Mouse (Mus musculus) kidney, adult 2 months (tissue): ENCODE data around the gene Cd44. TPM values are rescaled to one million over a fixed set of nuclear protein-coding genes. Genes with fewer than 3 reads are reported as not detected.

Experiments used
- DNase-seq: peaks from one replicate; pipeline ENCODE4 v3.0.0; 2021
- H3K27ac ChIP-seq: fragments of 200-500 bp; 2 replicates; pipeline ENCODE4 v1.5.1; 2012; ENCODE audit warnings: low read depth, low read length, control low read depth, inconsistent platforms; ENCODE audit not compliant: insufficient read depth
- H3K27me3 ChIP-seq: fragments of 200-500 bp; replicated peaks from 2 replicates; pipeline ENCODE4 v1.6.1; 2012; ENCODE audit warnings: mild to moderate bottlenecking, moderate library complexity, low read length, inconsistent platforms; ENCODE audit not compliant: control insufficient read depth, insufficient read depth
- H3K36me3 ChIP-seq: fragments of 200-500 bp; 2 replicates; pipeline ENCODE4 v1.6.1; 2012; ENCODE audit warnings: mild to moderate bottlenecking, moderate library complexity, low read length, inconsistent platforms; ENCODE audit not compliant: control insufficient read depth, insufficient read depth
- H3K4me1 ChIP-seq: fragments of 200-500 bp; 2 replicates; pipeline ENCODE4 v1.6.1; 2011; ENCODE audit warnings: low read length; ENCODE audit not compliant: control insufficient read depth, insufficient read depth
- H3K4me3 ChIP-seq: fragments of 200-500 bp; 2 replicates; pipeline ENCODE4 v1.5.1; 2011; ENCODE audit warnings: mild to moderate bottlenecking, low read depth, low read length, control low read depth; ENCODE audit not compliant: insufficient read depth
- CTCF ChIP-seq: fragments of 200-500 bp; conservative IDR thresholded peaks from 2 replicates; pipeline ENCODE4 v1.5.1; 2011; ENCODE audit warnings: low read depth, mild to moderate bottlenecking, control low read depth, low read length, moderate library complexity, mixed read lengths; ENCODE audit not compliant: insufficient read depth, insufficient read length
- POLR2A ChIP-seq: fragments of 200-500 bp; IDR thresholded peaks from one replicate; pipeline ENCODE4 v1.6.1; 2011; ENCODE audit warnings: low read depth, low read length, control low read depth
- WGBS: fragments of 180-500 bp; shearing (Covaris S2); methylation state at CpG from one replicate; pipeline ENCODE4 v1.1.7; 2018; 5-methylcytosine and 5-hydroxymethylcytosine counted together
- polyA plus RNA-seq: library from polyadenylated mRNA; depleted of rRNA; stranded (reverse); fragments of >200 nt; gene quantifications from 2 replicates; pipeline ENCODE4 v1.2.3, GENCODE M21; 2012

The Cd44 gene
- polyA plus RNA-seq, 1 experiment = 3.3 TPM

DNA sequence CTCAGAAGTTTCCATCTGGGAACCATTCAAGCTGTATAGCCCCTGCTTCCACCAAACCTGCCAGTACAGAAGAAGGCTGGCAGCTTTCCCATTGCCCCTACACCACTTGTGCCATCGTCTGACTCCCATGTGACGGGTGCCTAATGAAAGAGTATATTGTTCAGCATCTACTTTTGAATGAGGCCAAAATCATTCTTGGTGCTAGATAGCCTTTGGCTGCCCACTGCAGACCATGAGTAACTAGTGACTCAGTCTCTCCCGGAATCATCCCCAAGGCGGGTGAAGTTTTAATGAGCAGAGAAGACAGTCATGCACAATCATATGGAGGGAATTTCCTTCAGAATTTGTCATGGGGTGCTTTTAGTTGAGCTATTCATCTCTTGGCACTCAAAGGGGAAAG, 28.3 kb downstream of the Cd44 start:
- Histone ChIP-seq H3K36me3 (no peaks in the 10 kb centered on the region), H3K27me3 (no peaks in the 10 kb centered on the region), H3K4me3 (no peak overlapping the region), H3K27ac (no peak overlapping the region), H3K4me1 (no peaks in the 10 kb centered on the region)
- WGBS = 95% methylated on average over 4 of the region's 4 CpGs
- TF ChIP-seq CTCF = no peak
- no peak for TF ChIP-seq POLR2A
- no peak for DNase-seq

- Histone ChIP-seq H3K27me3 (no peaks in the 10 kb centered on the region), H3K4me1 (no peaks in the 10 kb centered on the region), H3K27ac (no peak overlapping the region), H3K4me3 (no peak overlapping the region), H3K36me3 (no peaks in the 10 kb centered on the region)
- WGBS = 39% methylated on average over 2 of the region's 2 CpGs
- TF ChIP-seq POLR2A (no peak), CTCF (no peak)
- DNase-seq = no peak
Measured at GRCm38 (mm10) chr2:102872436-102872835, 29.0 kb downstream of the Cd44 start.

DNA sequence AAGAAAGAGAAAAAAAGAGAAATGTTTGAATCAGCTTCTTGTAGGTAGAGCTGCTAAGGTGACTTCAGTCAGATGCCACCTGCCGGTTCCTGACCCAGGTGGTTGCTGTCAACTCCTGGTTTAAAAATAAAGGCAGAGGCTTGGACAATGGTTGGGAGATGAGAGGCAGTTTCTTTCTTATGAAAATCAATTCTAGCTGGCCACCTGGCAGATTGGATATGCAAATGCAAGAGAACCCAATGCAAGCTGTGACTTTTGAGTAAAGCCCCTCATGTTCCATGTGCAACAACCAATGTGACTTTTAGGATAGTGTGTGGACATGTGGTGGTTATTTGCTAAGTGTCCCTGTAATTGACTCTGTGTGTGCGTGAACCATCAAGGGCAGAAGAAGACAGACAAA, 33.0 kb downstream of the Cd44 start:
- DNase-seq = no peak
- Histone ChIP-seq H3K4me3 (no peak overlapping the region), H3K4me1 (no peaks in the 10 kb centered on the region), H3K36me3 (no peaks in the 10 kb centered on the region), H3K27ac (no peak overlapping the region), H3K27me3 (no peaks in the 10 kb centered on the region)
- no peak for TF ChIP-seq CTCF
- no peak for TF ChIP-seq POLR2A
- 86% methylated on average over 2 of the region's 2 CpGs for WGBS

DNA sequence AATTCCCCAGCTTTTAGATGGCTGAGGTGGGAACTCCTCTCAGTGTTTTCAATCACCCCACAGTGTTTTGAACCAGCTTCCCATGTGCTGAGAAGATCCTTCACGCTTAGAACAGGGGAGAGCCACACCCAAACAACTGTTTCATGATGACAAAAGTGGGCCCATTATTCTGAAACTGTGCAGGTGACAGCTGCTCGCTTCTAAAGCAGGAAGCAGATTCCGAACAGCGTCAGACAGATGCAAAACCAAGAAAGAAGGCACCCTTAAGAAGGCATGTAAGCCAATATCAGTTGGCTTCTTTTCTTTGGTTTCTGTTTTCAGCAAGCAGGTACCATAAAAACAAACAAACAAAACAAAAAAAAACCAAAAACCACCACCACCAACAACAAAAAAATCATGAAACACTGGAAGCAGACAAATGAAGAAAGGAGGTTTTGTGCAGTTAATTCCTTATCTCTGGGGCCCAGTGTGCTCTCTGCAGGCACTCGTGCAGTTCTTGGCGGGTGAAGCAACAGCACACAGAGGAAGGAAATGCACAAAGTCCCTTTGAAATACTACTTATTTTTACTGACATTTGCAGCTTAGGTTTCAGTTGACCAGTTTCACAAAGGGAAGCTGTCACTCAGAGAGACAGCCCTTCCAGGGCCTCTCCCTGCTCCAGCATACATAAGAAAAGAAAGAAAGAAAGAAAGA, 33.9 kb downstream of the Cd44 start:
- H3K4me1 ChIP-seq = no peaks in the 10 kb centered on the region
- TF ChIP-seq CTCF = no peak
- TF ChIP-seq POLR2A = no peak
- no peaks in the 10 kb centered on the region for H3K27me3 ChIP-seq
- 53% methylated on average over 6 of the region's 6 CpGs for WGBS
- no peak overlapping the region for H3K27ac ChIP-seq
- DNase-seq = no peak
- H3K4me3 ChIP-seq = no peak overlapping the region
- no peaks in the 10 kb centered on the region for H3K36me3 ChIP-seq

DNA sequence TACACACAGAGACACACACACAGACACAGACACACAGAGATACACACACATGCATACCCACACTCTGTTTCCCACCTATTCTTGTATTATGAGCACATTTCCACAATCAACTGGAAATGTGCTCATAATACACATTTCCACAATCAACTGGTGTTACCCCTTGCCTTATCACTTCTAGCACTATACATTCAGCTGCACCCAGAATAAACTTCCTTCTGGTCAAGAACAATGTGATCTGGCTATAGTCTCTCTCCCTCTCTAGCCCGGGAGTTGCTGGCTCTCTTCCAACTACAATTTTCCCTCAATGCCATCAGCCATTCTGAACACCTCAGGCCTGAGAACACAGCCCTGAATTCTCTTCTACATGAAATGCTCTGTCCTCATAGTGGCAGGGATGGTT, 34.9 kb downstream of the Cd44 start:
- H3K36me3 ChIP-seq = no peaks in the 10 kb centered on the region
- no peak for DNase-seq
- 19% methylated on average over 1 of the region's 1 CpGs for WGBS
- no peaks in the 10 kb centered on the region for H3K27me3 ChIP-seq
- H3K4me3 ChIP-seq = no peak overlapping the region
- H3K4me1 ChIP-seq = no peaks in the 10 kb centered on the region
- no peak for TF ChIP-seq CTCF
- no peak for TF ChIP-seq POLR2A
- H3K27ac ChIP-seq = no peak overlapping the region

DNA sequence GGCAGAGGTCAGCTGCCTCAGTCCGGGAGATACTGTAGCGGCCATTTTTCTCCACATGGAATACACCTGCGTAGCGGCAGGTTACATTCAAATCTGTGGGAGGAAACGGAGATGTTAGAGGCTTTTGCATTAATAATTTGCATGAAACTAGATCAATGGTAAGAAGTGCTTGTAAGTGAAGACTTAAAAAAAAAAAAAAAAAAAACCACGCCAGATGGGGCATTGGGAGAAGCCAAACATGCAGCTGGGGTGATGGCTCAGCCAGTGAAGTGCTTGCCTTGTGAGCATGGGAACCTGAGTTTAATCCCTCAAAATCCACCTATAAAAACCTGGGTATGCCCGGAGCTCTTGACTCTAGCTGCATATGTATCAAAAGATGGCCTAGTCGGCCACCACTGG, 36.1 kb downstream of the Cd44 start:
- H3K27me3 ChIP-seq = no peaks in the 10 kb centered on the region
- TF ChIP-seq POLR2A (no peak), CTCF (no peak)
- DNase-seq = no peak
- no peak overlapping the region for H3K4me3 ChIP-seq
- no peak overlapping the region for H3K27ac ChIP-seq
- 97% methylated on average over 8 of the region's 8 CpGs for WGBS
- H3K36me3 ChIP-seq = no peaks in the 10 kb centered on the region
- H3K4me1 ChIP-seq = no peaks in the 10 kb centered on the region

- WGBS = 63% methylated on average over 6 of the region's 6 CpGs
- no peaks in the 10 kb centered on the region for H3K36me3 ChIP-seq
- no peak overlapping the region for H3K27ac ChIP-seq
- no peaks in the 10 kb centered on the region for H3K27me3 ChIP-seq
- no peak for DNase-seq
- no peak overlapping the region for H3K4me3 ChIP-seq
- TF ChIP-seq POLR2A = no peak
- no peak for TF ChIP-seq CTCF
- no peaks in the 10 kb centered on the region for H3K4me1 ChIP-seq
Measured at GRCm38 (mm10) chr2:102864695-102865353, 36.6 kb downstream of the Cd44 start.

DNA sequence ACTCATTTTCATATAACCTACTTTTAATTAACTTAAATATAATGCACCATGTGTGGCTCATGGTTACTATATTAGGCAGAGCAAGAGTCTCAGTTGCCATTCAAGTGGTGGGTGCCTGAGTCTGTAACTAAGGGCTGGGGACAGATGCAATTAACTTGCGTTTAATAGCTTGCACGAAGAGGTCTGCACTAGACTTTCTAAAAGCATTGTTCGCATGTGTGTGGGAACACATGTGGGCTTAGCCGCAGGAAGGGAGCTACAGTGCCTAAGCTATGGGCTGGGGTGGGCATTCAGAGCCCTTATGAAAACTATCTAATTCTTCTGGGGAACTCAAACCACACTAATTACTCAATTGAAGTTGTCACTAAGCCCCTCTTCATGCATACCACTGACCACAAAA, 37.4 kb downstream of the Cd44 start:
- WGBS = 86% methylated on average over 4 of the region's 4 CpGs
- Histone ChIP-seq H3K4me3 (no peak overlapping the region), H3K27me3 (no peaks in the 10 kb centered on the region), H3K4me1 (no peaks in the 10 kb centered on the region), H3K36me3 (no peaks in the 10 kb centered on the region), H3K27ac (no peak overlapping the region)
- DNase-seq = no peak
- TF ChIP-seq CTCF (no peak), POLR2A (no peak)
